Mouse (Mus musculus) Patski (cell line): ENCODE results near the gene Tubb5. TPM values are rescaled to one million over a fixed set of nuclear protein-coding genes. Genes with fewer than 3 reads are reported as not detected.

Source experiments
- ATAC-seq: fragments of 100-300 bp; one replicate; pipeline ENCODE4 v1.8.0; 2021
- CTCF ChIA-PET: fragments of 350-600 bp; sonication (Branson Sonifier 250); formaldehyde crosslinking; loops from one replicate; lab custom pipeline; 2022; ENCODE audit warnings: inconsistent platforms; lab: Charles Lee
- POLR2A ChIA-PET: fragments of 350-600 bp; sonication (Branson Sonifier 250); formaldehyde crosslinking; loops from one replicate; lab custom pipeline; 2022; ENCODE audit warnings: antibody characterized with exemption, inconsistent platforms; lab: Charles Lee
- DNase-seq: peaks from one replicate; pipeline ENCODE4 v3.0.0-alpha.2; 2011; ENCODE audit warnings: low read depth, low spot score
- H3K27me3 ChIP-seq: fragments of 371-371 bp; one replicate; pipeline ENCODE4 v1.5.1; 2021
- CTCF ChIP-seq: fragments of 100-300 bp; IDR thresholded peaks from one replicate; pipeline ENCODE4 v1.5.1; 2021
- in situ Hi-C: fragments of 300-500 bp; cut with MboI; formaldehyde crosslinking; loops from 3 replicates; pipeline ENCODE4 v1.11.1; 2018; ENCODE audit warnings: low pct_unique_long_range_greater_than_20kb, mixed read lengths
- polyA plus RNA-seq: library from polyadenylated mRNA; unstranded; gene quantifications from one replicate; pipeline ENCODE4 v1.2.3, GENCODE M21; 2021

Gene Tubb5
- polyA plus RNA-seq, 1 experiment from 2014 or later = 608 TPM

GRCm38 (mm10) chr17:35834696-35835422 is 3.2 kb downstream of the Tubb5 start:
- ATAC-seq (no peak), DNase-seq (no peak)
- POLR2A ChIA-PET = interaction anchor here (1.2 to 2.0 kb wide), 5 partner anchors 8 to 96 kb away, joined by 3 to 7 read pairs (median 6); partner anchors contain the start of gene Flot1
- CTCF ChIA-PET = interaction anchor here (1.0 to 6.7 kb wide), 7 partner anchors 36 to 110 kb away, joined by 3 to 42 read pairs (median 4); partner anchors contain the start of gene Dhx16
- H3K27me3 ChIP-seq = no peaks in the 10 kb centered on the region
- in situ Hi-C loops = loop anchor here (5.0 kb wide), 2 partner anchors 37 to 82 kb away; partner anchors contain the start of genes Mrps18b and Ppp1r10
- TF ChIP-seq CTCF = no peak

- POLR2A ChIA-PET = interaction anchor here (0.6 to 3.2 kb wide), 8 partner anchors 11 to 94 kb away, joined by 3 to 19 read pairs (median 5); partner anchors contain the start of genes Flot1 and Ier3
- in situ Hi-C loops = no loop called here
- no peaks in the 10 kb centered on the region for H3K27me3 ChIP-seq
- CTCF ChIA-PET = interaction anchor here (0.9 to 5.4 kb wide), 3 partner anchors 16 to 96 kb away, joined by 3 to 42 read pairs (median 4); no protein-coding TSS in a partner anchor
- no peak for TF ChIP-seq CTCF
- ATAC-seq (no peak), DNase-seq (no peak)
These were observed 4.2 kb downstream of the Tubb5 start for GRCm38 (mm10) chr17:35833894-35834293.

- no peak for TF ChIP-seq CTCF
- in situ Hi-C loops = no loop called here
- no peaks in the 10 kb centered on the region for H3K27me3 ChIP-seq
- DNase-seq (no peak), ATAC-seq (no peak)
- CTCF ChIA-PET = interaction anchor here (0.8 to 5.4 kb wide), 6 partner anchors 8 to 107 kb away, joined by 3 to 42 read pairs (median 3); partner anchors contain the start of gene Flot1
- POLR2A ChIA-PET = interaction anchor here (0.6 to 3.2 kb wide), 7 partner anchors 10 to 93 kb away, joined by 4 to 19 read pairs (median 5); partner anchors contain the start of genes Flot1 and Ier3
These were observed 4.8 kb downstream of the Tubb5 start for GRCm38 (mm10) chr17:35833239-35833751.

- POLR2A ChIA-PET = interaction anchor here (1.0 to 3.2 kb wide), 8 partner anchors 9 to 198 kb away, joined by 4 to 19 read pairs (median 5); partner anchors contain the start of genes Flot1 and Ier3
- no peak for TF ChIP-seq CTCF
- CTCF ChIA-PET = interaction anchor here (0.8 to 5.6 kb wide), 7 partner anchors 8 to 107 kb away, joined by 3 to 42 read pairs (median 3); partner anchors contain the start of gene Flot1
- DNase-seq = no peak
- in situ Hi-C loops = no loop called here
- no peaks in the 10 kb centered on the region for H3K27me3 ChIP-seq
- ATAC-seq = no peak
These were observed 5.5 kb downstream of the Tubb5 start for GRCm38 (mm10) chr17:35832400-35833238.

GRCm38 (mm10) chr17:35829737-35830136 is 8.4 kb downstream of the Tubb5 start:
- POLR2A ChIA-PET = interaction anchor here (0.5 to 1.3 kb wide), 3 partner anchors 10 to 90 kb away, joined by 3 to 4 read pairs (median 3); no protein-coding TSS in a partner anchor
- ATAC-seq = peak; percentile 71
- no peak for TF ChIP-seq CTCF
- H3K27me3 ChIP-seq = no peaks in the 10 kb centered on the region
- CTCF ChIA-PET = interaction anchor here (0.6 to 9.5 kb wide), 13 partner anchors 8 to 125 kb away, joined by 3 to 79 read pairs (median 3); partner anchors contain the start of genes Ddr1, Dhx16 and Ier3
- no peak for DNase-seq
- in situ Hi-C loops = loop anchor here (5.0 to 10.0 kb wide), 2 partner anchors 92 to 245 kb away; no protein-coding TSS in a partner anchor

- ATAC-seq (no peak), DNase-seq (no peak)
- CTCF ChIA-PET = interaction anchor here (0.8 to 9.5 kb wide), 4 partner anchors 8 to 86 kb away, joined by 3 to 79 read pairs (median 6); no protein-coding TSS in a partner anchor
- in situ Hi-C loops = loop anchor here (5.0 to 10.0 kb wide), 2 partner anchors 88 to 240 kb away; no protein-coding TSS in a partner anchor
- TF ChIP-seq CTCF = no peak
- POLR2A ChIA-PET = interaction anchor here (0.7 to 6.8 kb wide), 4 partner anchors 12 to 277 kb away, joined by 3 to 48 read pairs (median 18); no protein-coding TSS in a partner anchor
- no peaks in the 10 kb centered on the region for H3K27me3 ChIP-seq
These were observed 12.8 kb downstream of the Tubb5 start for GRCm38 (mm10) chr17:35825109-35825850.

- ATAC-seq = no peak
- no peak for DNase-seq
- POLR2A ChIA-PET = interaction anchor here (0.6 to 6.8 kb wide), 6 partner anchors 11 to 121 kb away, joined by 3 to 48 read pairs (median 14); partner anchors contain the start of gene Ddr1
- in situ Hi-C loops = loop anchor here (10.0 kb wide), 1 partner anchor 240 kb away; no protein-coding TSS in a partner anchor
- CTCF ChIA-PET = interaction anchor here (0.8 to 9.5 kb wide), 4 partner anchors 9 to 85 kb away, joined by 3 to 79 read pairs (median 6); no protein-coding TSS in a partner anchor
- no peak for TF ChIP-seq CTCF
- H3K27me3 ChIP-seq = no peaks in the 10 kb centered on the region
These were observed 13.7 kb downstream of the Tubb5 start for GRCm38 (mm10) chr17:35824402-35824801.

- in situ Hi-C loops = loop anchor here (10.0 kb wide), 1 partner anchor 238 kb away; no protein-coding TSS in a partner anchor
- ATAC-seq (peak; percentile 72), DNase-seq (peak; percentile 86)
- no peak for TF ChIP-seq CTCF
- POLR2A ChIA-PET = interaction anchor here (0.5 to 6.8 kb wide), 15 partner anchors 10 to 120 kb away, joined by 3 to 48 read pairs (median 4); partner anchors contain the start of gene Ddr1
- CTCF ChIA-PET = interaction anchor here (1.1 to 9.5 kb wide), 4 partner anchors 9 to 84 kb away, joined by 3 to 79 read pairs (median 4); no protein-coding TSS in a partner anchor
- no peaks in the 10 kb centered on the region for H3K27me3 ChIP-seq
These were observed 14.9 kb downstream of the Tubb5 start, which contains the start of gene Flot1 for GRCm38 (mm10) chr17:35822964-35823937. TSS of gene Flot1 (plus strand) at chr17:35823230.
